Mouse (Mus musculus) ES-E14 (cell line): ENCODE measurements around the gene Ctr9. TPM values are rescaled to one million over a fixed set of nuclear protein-coding genes. Genes with fewer than 3 reads are reported as not detected.

Experiments used
- DNase-seq: peaks from one replicate; pipeline ENCODE4 v3.0.0-alpha.2; 2013; ENCODE audit warnings: low read depth, low spot score
- H3K27ac ChIP-seq: 2 replicates; pipeline ENCODE4 v1.5.1; 2012; ENCODE audit warnings: low read depth, mild to moderate bottlenecking, low read length, moderate library complexity, mixed read lengths; ENCODE audit not compliant: poor library complexity, insufficient read depth, severe bottlenecking
- H3K36me3 ChIP-seq: 2 replicates; pipeline ENCODE4 v1.6.1; 2012; ENCODE audit warnings: mild to moderate bottlenecking, low read length, moderate library complexity, mixed read lengths; ENCODE audit not compliant: control insufficient read depth, poor library complexity, insufficient read depth, severe bottlenecking
- H3K4me1 ChIP-seq, 2 experiments: fragments of 150-350 bp in 1 of 2; sonication (generic) in 1 of 2; 2 replicates each; pipeline ENCODE4 v1.6.1; 2012; ENCODE audit warnings: low read length in 2 of 2, mild to moderate bottlenecking in 1 of 2, mixed read lengths in 1 of 2; ENCODE audit not compliant: control insufficient read depth in 2 of 2, insufficient read depth in 2 of 2, poor library complexity in 1 of 2
- H3K4me3 ChIP-seq, 2 experiments: fragments of 150-350 bp in 1 of 2; sonication (generic) in 1 of 2; 2 replicates each; pipeline ENCODE4 v1.5.1; 2012; ENCODE audit warnings: low read length in 2 of 2, low read depth in 1 of 2, mild to moderate bottlenecking in 1 of 2, mixed read lengths in 1 of 2; ENCODE audit not compliant: insufficient read depth in 1 of 2, poor library complexity in 1 of 2, severe bottlenecking in 1 of 2
- H3K9ac ChIP-seq: 2 replicates; pipeline ENCODE4 v1.6.1; 2012; ENCODE audit warnings: low read depth, mild to moderate bottlenecking, low read length, mixed read lengths; ENCODE audit not compliant: poor library complexity, insufficient read depth, severe bottlenecking
- H3K9me3 ChIP-seq: fragments of 150-350 bp; sonication (generic); 2 replicates; pipeline ENCODE4 v1.6.1; 2012; ENCODE audit warnings: low read depth, mild to moderate bottlenecking, low read length; ENCODE audit not compliant: control insufficient read depth, insufficient read depth
- CHD2 ChIP-seq: IDR thresholded peaks from 2 replicates; pipeline ENCODE4 v1.6.1; 2014; ENCODE audit warnings: mild to moderate bottlenecking, low read depth, low read length, inconsistent platforms
- HCFC1 ChIP-seq: IDR thresholded peaks from 2 replicates; pipeline ENCODE4 v1.6.1; 2012; ENCODE audit warnings: low read length, inconsistent platforms, borderline replicate concordance; ENCODE audit not compliant: insufficient read depth
- MAFK ChIP-seq: IDR thresholded peaks from 2 replicates; pipeline ENCODE4 v1.6.1; 2014; ENCODE audit warnings: mild to moderate bottlenecking, low read depth, low read length, inconsistent platforms; ENCODE audit not compliant: insufficient read depth
- ZC3H11A ChIP-seq: IDR thresholded peaks from 2 replicates; pipeline ENCODE4 v1.6.1; 2012; ENCODE audit warnings: low read depth, mild to moderate bottlenecking, inconsistent platforms, low read length, borderline replicate concordance
- ZNF384 ChIP-seq: IDR thresholded peaks from 2 replicates; pipeline ENCODE4 v1.6.1; 2012; ENCODE audit warnings: low read depth, low read length, inconsistent platforms
- in situ Hi-C, 2 experiments: fragments of 600-800 bp; cut with MboI; formaldehyde crosslinking; loops; one replicate each; pipeline ENCODE4 v1.15.1; 2025; ENCODE audit warnings: low sequenced_read_pairs in 2 of 2, inconsistent platforms in 1 of 2; ENCODE audit not compliant: unreplicated experiment in 2 of 2
- total RNA-seq: library from RNA; depleted of rRNA; stranded (reverse); fragments of 300-350 nt; gene quantifications from 2 replicates; pipeline ENCODE4 v1.2.3, GENCODE M21; 2012

Ctr9 gene
- total RNA-seq, 1 experiment, result 71.9 TPM

GRCm38 (mm10) chr7:111024912-111025311, 3.8 kb upstream of the Ctr9 start:
- Histone ChIP-seq H3K9me3 (no peaks in the 10 kb centered on the region), H3K9ac (no peak overlapping the region), H3K4me3 (no peak overlapping the region), H3K27ac (peak overlapping the region; percentile 96), H3K4me1 (peaks cover 5% of the 10 kb centered on the region in 2 experiments; a peak in 2 of 4 replicates), H3K36me3 (no peaks in the 10 kb centered on the region)
- no peak for DNase-seq
- TF ChIP-seq ZC3H11A (no peak), HCFC1 (no peak), CHD2 (no peak), MAFK (no peak), ZNF384 (no peak)
- in situ Hi-C loops, result no loop called here

GRCm38 (mm10) chr7:111029046-111029553, 349 bp downstream of the Ctr9 start:
- H3K36me3 ChIP-seq, result peaks cover 5% of the 10 kb centered on the region
- H3K9me3 ChIP-seq, result no peaks in the 10 kb centered on the region
- in situ Hi-C loops, result no loop called here
- no peak for DNase-seq
- TF ChIP-seq MAFK (no peak), CHD2 (no peak), ZC3H11A (no peak), ZNF384 (no peak), HCFC1 (no peak)
- H3K4me1 ChIP-seq, result peaks cover 3 to 5% of the 10 kb centered on the region in 2 experiments; a peak in 1 of 4 replicates
- H3K27ac ChIP-seq, result no peak overlapping the region
- peak overlapping the region; percentile 91 to 99 for H3K4me3 ChIP-seq
- H3K9ac ChIP-seq, result peak overlapping the region; percentile 88

DNA sequence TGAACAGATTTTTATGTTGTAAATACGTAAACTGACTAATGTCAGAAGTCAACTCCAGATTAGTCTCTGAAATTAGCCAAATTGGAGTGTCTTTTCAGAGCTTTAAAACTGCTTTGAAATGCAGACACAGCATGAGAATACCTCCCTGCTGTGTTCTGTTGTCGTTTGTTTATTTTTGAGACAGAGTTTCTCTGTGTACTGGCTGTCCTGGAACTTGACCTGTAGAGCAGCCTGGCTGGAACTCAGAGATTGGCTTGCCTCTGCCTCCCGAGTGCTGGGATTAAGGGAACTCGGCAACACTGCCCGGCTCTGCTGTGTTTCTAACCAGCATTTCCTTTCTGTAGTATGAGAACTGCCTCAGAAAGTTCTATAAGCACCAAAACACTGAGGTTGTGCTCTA, 20.2 kb downstream of the Ctr9 start:
- Histone ChIP-seq H3K4me3 (no peak overlapping the region), H3K9ac (no peak overlapping the region), H3K27ac (no peak overlapping the region; the same call in 1 of the 2 replicates), H3K36me3 (peaks cover 54% of the 10 kb centered on the region), H3K9me3 (no peaks in the 10 kb centered on the region), H3K4me1 (peaks cover 0 to 10% of the 10 kb centered on the region in 2 experiments; a peak in 2 of 4 replicates)
- in situ Hi-C loops, result no loop called here
- DNase-seq, result no peak
- TF ChIP-seq ZNF384 (no peak), CHD2 (no peak), MAFK (no peak), ZC3H11A (no peak), HCFC1 (no peak)

DNA sequence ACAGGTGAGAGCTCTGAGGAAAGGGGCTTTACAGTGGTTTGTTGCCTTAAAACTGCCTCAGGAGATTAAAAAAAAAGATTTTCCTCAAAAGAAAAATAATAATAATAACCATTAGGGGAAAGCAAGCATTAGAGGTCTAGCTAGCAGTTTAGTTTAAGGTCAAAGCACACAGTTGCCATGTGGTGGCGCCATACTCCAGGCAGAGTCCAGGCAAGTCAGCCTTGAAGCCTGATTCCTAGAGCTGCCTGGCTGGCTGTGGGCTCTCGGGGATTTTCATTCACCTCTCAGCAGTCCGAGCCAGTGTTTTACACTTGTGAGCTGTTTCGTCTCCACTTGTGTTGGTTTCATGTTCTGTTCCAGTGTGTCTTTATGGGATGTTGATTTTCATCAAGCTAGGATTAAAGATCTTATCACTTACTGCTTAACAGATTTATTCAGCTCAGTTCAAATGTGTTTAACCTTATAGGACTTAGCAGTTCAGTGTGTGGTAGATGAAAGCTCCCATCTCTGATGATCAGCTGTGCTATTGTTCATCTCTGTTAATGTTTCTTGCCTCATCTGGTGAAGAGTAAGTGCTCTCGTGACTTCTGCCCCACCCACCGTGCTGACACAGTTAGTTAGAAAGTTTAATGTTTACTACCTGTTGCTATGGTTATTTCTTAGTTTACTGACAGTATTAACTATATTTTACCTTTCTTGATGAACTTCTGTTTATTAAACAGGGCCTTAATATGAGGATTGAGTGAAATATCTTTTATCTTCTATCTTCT, 21.1 kb downstream of the Ctr9 start:
- Histone ChIP-seq H3K4me1 (peaks cover 0 to 10% of the 10 kb centered on the region in 2 experiments; a peak in 2 of 4 replicates), H3K4me3 (no peak overlapping the region), H3K9me3 (no peaks in the 10 kb centered on the region), H3K9ac (no peak overlapping the region), H3K27ac (no peak overlapping the region; the same call in 1 of the 2 replicates), H3K36me3 (peaks cover 57% of the 10 kb centered on the region)
- no peak for DNase-seq
- in situ Hi-C loops, result no loop called here
- no peak for TF ChIP-seq CHD2
- TF ChIP-seq ZC3H11A, result 0 out of 2 replicates have a peak, but pooled peaks have one; percentile 56
